Mouse (Mus musculus) erythroblast, embryonic 14.5 days (primary cell): Measurements from ENCODE around the gene Lhpp.

Source experiments
- GATA1 ChIP-seq: IDR thresholded peaks from 2 replicates; pipeline ENCODE4 v1.6.1; 2012; ENCODE audit warnings: low read length, inconsistent platforms, mixed read lengths
- TAL1 ChIP-seq: IDR thresholded peaks from 3 replicates; pipeline ENCODE4 v1.6.1; 2012; ENCODE audit warnings: low read length, inconsistent platforms, mixed read lengths

GRCm38 (mm10) chr7:132742912-132743311, 132.5 kb downstream of the Lhpp start:
- no peak for TF ChIP-seq GATA1
- no peak for TF ChIP-seq TAL1
